Mouse (Mus musculus): ENCODE data around the gene Gamt.

- TF ChIP-seq CTCF (IDR thresholded peaks at IDR 0.05), result no peak
- no peak for TF ChIP-seq POLR2A (IDR thresholded peaks at IDR 0.05; ENCODE audit: insufficient read depth, low read depth, low read length)
Measured at GRCm38 (mm10) chr10:80220676-80221075, 40.1 kb downstream of the Gamt start.
